Mouse (Mus musculus) stomach, embryonic 16.5 days (tissue): ENCODE results near the gene Col23a1. TPM values are rescaled to one million over a fixed set of nuclear protein-coding genes. Genes with fewer than 3 reads are reported as not detected.

Source experiments
- ATAC-seq: fragments of 200-750 bp; cut with Nextera tagmentation; 2 replicates; pipeline ENCODE4 v1.8.0; 2017; ENCODE audit warnings: moderate number of reproducible peaks, moderate TSS enrichment; ENCODE audit not compliant: insufficient read depth, low FRiP score
- H3K27ac ChIP-seq: fragments of 300-500 bp; sonication (generic); 2 replicates; pipeline ENCODE4 v1.5.1; 2014; ENCODE audit warnings: low read length
- H3K27me3 ChIP-seq: fragments of 300-500 bp; sonication (generic); 2 replicates; pipeline ENCODE4 v1.6.1; 2014; ENCODE audit warnings: low read length, control low read depth, mixed read lengths; ENCODE audit not compliant: control insufficient read depth, insufficient read depth
- H3K36me3 ChIP-seq: fragments of 300-500 bp; sonication (generic); 2 replicates; pipeline ENCODE4 v1.6.1; 2014; ENCODE audit warnings: low read length; ENCODE audit not compliant: control insufficient read depth, insufficient read depth
- H3K4me1 ChIP-seq: fragments of 300-500 bp; sonication (generic); 2 replicates; pipeline ENCODE4 v1.6.1; 2014; ENCODE audit warnings: low read length, control low read depth, mixed read lengths; ENCODE audit not compliant: control insufficient read depth, insufficient read depth
- H3K4me2 ChIP-seq: fragments of 300-500 bp; sonication (generic); 2 replicates; pipeline ENCODE4 v1.6.1; 2014; ENCODE audit warnings: low read depth, low read length, mixed read lengths
- H3K4me3 ChIP-seq: fragments of 300-500 bp; sonication (generic); replicated peaks from 2 replicates; pipeline ENCODE4 v1.5.1; 2014; ENCODE audit warnings: mild to moderate bottlenecking, low read length
- H3K9ac ChIP-seq: fragments of 300-500 bp; sonication (generic); 2 replicates; pipeline ENCODE4 v1.6.1; 2014; ENCODE audit warnings: low read length
- H3K9me3 ChIP-seq: fragments of 300-500 bp; sonication (generic); replicated peaks from 2 replicates; pipeline ENCODE4 v1.6.1; 2016; ENCODE audit warnings: low read length, control low read depth; ENCODE audit not compliant: control insufficient read depth
- WGBS: fragments of 180-500 bp; shearing (Covaris S2); extraction: QIAGEN DNeasy Blood & Tissue Kit; methylation state at CpG from one replicate; pipeline ENCODE4 v1.1.7; 2014; 5-methylcytosine and 5-hydroxymethylcytosine counted together
- polyA plus RNA-seq: library from polyadenylated mRNA; unstranded; fragments of >200 nt; fragmentation: Nextera tagmentation; extraction: Ambion mirVana; gene quantifications from 2 replicates; pipeline ENCODE4 v1.2.1, GENCODE M21; 2015

Gene Col23a1
- polyA plus RNA-seq, 1 experiment from 2014 or later: 7.0 TPM

DNA sequence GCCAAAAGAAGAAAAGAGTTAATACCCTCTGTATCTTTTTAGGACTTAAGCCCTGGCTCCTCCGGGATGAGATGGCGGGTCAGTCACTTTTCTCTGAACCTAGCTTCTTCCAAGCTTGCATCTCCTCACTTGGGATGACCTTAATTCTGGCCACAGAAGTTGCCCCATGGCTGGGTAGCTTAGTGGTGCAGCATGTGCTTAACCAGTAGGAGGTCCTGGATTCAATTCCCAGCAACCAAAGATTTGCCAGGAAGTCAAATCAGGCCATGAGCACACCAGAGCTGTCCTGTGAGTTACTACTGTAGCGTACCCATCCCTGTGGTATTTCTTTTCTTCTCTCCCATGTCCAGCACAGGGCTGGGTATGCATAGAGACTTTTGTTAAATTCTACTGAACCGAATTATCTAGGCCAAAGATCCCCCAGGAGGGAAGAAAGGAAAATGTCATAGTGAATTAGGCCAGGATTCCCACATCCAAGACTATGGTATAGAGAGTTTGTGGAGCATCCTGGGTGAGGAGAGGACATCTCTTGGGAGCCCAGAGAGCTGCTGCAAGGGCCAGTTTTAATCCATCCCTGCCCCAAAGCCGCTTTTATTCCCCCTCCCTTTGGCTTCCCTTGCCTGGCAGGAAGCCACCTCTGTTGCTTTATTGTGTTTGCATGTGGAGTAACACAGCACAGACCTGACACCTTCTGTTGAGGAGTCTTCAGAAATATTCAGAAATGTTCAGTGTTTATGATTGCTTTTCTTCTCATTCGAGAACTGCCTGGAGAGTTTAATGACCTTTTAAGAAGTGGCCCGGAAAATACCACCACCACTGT lies 26.5 kb downstream of the Col23a1 start:
- Histone ChIP-seq H3K27me3 (no peaks in the 10 kb centered on the region), H3K4me1 (no peaks in the 10 kb centered on the region), H3K27ac (no peak overlapping the region), H3K9ac (no peak overlapping the region), H3K9me3 (0 out of 2 replicates have a peak, but pooled peaks cover 4% of the 10 kb centered on the region), H3K36me3 (no peaks in the 10 kb centered on the region), H3K4me2 (no peak overlapping the region), H3K4me3 (no peak overlapping the region)
- ATAC-seq: no peak
- WGBS: 74% methylated on average over 7 of the region's 7 CpGs

DNA sequence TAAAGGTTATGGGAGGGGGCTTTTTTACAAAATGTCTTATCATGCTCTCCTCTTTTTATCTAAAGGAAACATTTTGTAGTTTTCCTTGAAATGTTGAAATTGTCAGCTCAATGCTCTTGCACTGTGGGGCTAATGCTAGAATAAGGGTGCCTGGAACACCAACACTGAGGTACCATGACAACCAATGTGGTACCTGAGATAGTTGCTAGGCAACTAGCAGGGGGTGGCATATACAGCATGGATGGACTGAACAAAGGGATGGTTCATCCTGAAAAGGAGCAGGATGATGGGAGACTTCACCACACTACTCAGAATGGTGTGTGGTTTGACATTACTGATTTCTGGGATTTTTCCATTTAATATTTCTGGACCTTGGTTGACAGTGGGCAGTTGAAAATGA lies 30.9 kb downstream of the Col23a1 start:
- Histone ChIP-seq H3K27me3 (no peaks in the 10 kb centered on the region), H3K27ac (no peak overlapping the region), H3K9ac (no peak overlapping the region), H3K9me3 (0 out of 2 replicates have a peak, but pooled peaks cover 5% of the 10 kb centered on the region), H3K4me3 (no peak overlapping the region), H3K4me1 (no peaks in the 10 kb centered on the region), H3K4me2 (no peak overlapping the region), H3K36me3 (no peaks in the 10 kb centered on the region)
- ATAC-seq: no peak

GRCm38 (mm10) chr11:51326908-51327307 lies 37.2 kb downstream of the Col23a1 start:
- Histone ChIP-seq H3K4me2 (no peak overlapping the region), H3K36me3 (no peaks in the 10 kb centered on the region), H3K4me3 (no peak overlapping the region), H3K9me3 (no peaks in the 10 kb centered on the region), H3K4me1 (no peaks in the 10 kb centered on the region), H3K27ac (no peak overlapping the region), H3K27me3 (no peaks in the 10 kb centered on the region), H3K9ac (no peak overlapping the region)
- 67% methylated on average over 6 of the region's 6 CpGs for WGBS
- ATAC-seq: no peak

DNA sequence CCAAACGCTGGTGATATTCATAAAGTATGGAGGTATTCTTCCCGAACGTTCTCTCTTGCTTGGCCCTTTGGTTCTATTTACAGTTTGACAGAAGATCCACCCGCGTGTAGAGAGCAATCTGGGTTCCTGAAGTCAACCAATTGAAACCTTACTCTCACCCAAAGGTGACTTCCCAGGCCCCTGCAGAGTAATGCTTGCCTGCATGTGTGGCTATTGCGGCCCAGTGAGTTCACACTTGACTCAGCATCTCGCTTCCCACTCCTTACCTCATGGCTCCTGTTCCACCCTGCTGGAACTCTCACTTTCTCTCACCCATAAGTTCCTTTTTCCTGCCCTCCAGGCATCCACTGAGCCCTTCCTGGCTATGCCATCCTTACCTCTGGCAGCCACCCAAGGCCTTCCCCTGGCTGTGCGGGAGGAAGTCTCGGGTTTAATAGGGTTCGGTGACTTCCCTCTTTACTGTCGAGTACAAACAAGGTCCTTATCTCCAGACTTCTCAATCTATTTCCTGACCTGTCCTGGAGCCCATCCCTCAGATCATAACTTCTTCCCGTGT lies 38.7 kb downstream of the Col23a1 start:
- ATAC-seq: no peak
- 78% methylated on average over 12 of the region's 12 CpGs for WGBS

DNA sequence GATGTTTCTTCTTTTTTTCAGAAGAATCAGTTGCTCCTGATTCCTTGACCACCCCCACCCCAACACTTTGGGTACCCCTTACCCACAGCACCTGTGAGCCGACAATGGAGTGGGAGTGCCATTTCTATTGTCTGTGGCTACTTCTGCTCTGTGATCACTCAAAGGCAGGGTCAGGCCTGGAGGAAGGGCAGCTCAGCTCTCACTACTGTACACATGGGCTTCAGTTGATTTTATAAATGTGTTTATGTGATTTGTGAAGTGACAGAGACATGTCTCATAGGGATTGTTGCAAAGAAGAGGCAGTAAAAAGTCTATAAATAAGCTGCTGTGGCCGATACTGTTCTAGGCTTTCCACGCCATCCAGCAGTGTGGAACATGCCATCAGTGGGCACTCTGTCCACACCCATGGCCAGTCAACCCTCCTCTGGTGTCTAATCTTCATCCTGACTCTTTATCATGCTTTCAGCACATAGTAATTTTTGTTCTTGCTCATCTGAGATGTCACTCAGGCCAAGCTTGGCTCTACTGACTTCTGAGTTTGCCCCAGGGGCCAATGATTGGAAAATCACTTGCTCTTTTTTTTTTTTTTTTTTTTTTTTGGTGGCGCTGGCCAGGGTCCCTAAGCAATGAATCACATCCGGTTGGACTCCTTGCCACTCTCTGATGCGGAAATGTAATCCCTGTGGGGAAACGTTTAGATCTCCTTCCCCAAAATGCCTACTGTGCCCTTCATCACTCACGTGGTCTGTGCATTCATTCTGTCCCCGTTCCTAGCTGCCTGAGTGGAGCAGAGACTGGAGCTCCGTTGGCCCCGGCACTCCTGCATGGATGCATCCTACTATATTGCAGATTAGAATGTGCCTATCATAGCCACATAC lies 40.4 kb downstream of the Col23a1 start:
- Histone ChIP-seq H3K27me3 (no peaks in the 10 kb centered on the region), H3K9me3 (no peaks in the 10 kb centered on the region), H3K36me3 (no peaks in the 10 kb centered on the region), H3K4me2 (no peak overlapping the region), H3K4me3 (no peak overlapping the region), H3K4me1 (no peaks in the 10 kb centered on the region), H3K9ac (no peak overlapping the region), H3K27ac (no peak overlapping the region)
- 75% methylated on average over 11 of the region's 11 CpGs for WGBS
- ATAC-seq: no peak

More for the DNA sequence above, 38.7 kb downstream of the Col23a1 start:
- H3K4me3 ChIP-seq: no peak overlapping the region
- no peak overlapping the region for H3K27ac ChIP-seq
- H3K9me3 ChIP-seq: no peaks in the 10 kb centered on the region
- no peaks in the 10 kb centered on the region for H3K27me3 ChIP-seq
- H3K9ac ChIP-seq: no peak overlapping the region
- H3K36me3 ChIP-seq: no peaks in the 10 kb centered on the region
- no peak overlapping the region for H3K4me2 ChIP-seq
- no peaks in the 10 kb centered on the region for H3K4me1 ChIP-seq

GRCm38 (mm10) chr11:51334017-51334416 lies 44.3 kb downstream of the Col23a1 start:
- WGBS: 77% methylated on average over 5 of the region's 5 CpGs
- no peak overlapping the region for H3K4me3 ChIP-seq
- H3K9ac ChIP-seq: no peak overlapping the region
- no peaks in the 10 kb centered on the region for H3K36me3 ChIP-seq
- no peak overlapping the region for H3K27ac ChIP-seq
- H3K9me3 ChIP-seq: no peaks in the 10 kb centered on the region
- no peaks in the 10 kb centered on the region for H3K4me1 ChIP-seq
- no peak for ATAC-seq
- no peak overlapping the region for H3K4me2 ChIP-seq
- no peaks in the 10 kb centered on the region for H3K27me3 ChIP-seq

- no peaks in the 10 kb centered on the region for H3K27me3 ChIP-seq
- H3K36me3 ChIP-seq: no peaks in the 10 kb centered on the region
- no peak overlapping the region for H3K4me3 ChIP-seq
- no peak for ATAC-seq
- 86% methylated on average over 6 of the region's 6 CpGs for WGBS
- no peak overlapping the region for H3K27ac ChIP-seq
- no peak overlapping the region for H3K4me2 ChIP-seq
- no peak overlapping the region for H3K9ac ChIP-seq
- H3K4me1 ChIP-seq: no peaks in the 10 kb centered on the region
- no peaks in the 10 kb centered on the region for H3K9me3 ChIP-seq
Measured at GRCm38 (mm10) chr11:51337585-51337984, 47.9 kb downstream of the Col23a1 start.

DNA sequence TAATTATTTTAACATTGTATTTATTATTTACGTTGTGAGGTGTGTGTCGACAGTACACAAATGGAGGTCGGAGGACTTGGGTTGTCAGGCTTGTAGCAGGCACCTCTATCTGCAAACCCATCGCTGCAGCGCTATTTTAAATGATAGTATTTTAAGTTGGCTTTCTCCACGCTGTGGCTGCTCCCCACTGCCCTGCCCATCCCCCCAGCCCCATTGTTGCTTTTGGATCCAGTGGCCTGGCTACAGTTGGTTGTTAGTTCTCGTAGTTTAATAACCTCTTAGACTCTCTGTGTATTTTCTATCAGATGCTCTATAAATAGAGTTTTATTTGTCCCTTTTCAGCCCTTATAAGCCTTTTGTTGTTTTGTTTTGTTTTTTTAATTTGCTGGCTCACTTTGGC lies 48.7 kb downstream of the Col23a1 start:
- H3K27ac ChIP-seq: no peak overlapping the region
- no peaks in the 10 kb centered on the region for H3K9me3 ChIP-seq
- H3K4me3 ChIP-seq: no peak overlapping the region
- no peak overlapping the region for H3K4me2 ChIP-seq
- peaks cover 5% of the 10 kb centered on the region; the same call in 1 of the 2 replicates for H3K4me1 ChIP-seq
- no peaks in the 10 kb centered on the region for H3K36me3 ChIP-seq
- WGBS: 74% methylated on average over 7 of the region's 7 CpGs
- H3K9ac ChIP-seq: no peak overlapping the region
- no peaks in the 10 kb centered on the region for H3K27me3 ChIP-seq
- ATAC-seq: no peak

- no peak for ATAC-seq
- no peak overlapping the region for H3K27ac ChIP-seq
- H3K9ac ChIP-seq: no peak overlapping the region
- no peaks in the 10 kb centered on the region for H3K27me3 ChIP-seq
- 44% methylated on average over 2 of the region's 2 CpGs for WGBS
- no peaks in the 10 kb centered on the region for H3K36me3 ChIP-seq
- H3K4me1 ChIP-seq: peaks cover 6% of the 10 kb centered on the region; the same call in 1 of the 2 replicates
- H3K4me2 ChIP-seq: no peak overlapping the region
- H3K9me3 ChIP-seq: no peaks in the 10 kb centered on the region
- no peak overlapping the region for H3K4me3 ChIP-seq
Measured at GRCm38 (mm10) chr11:51341091-51341490, 51.4 kb downstream of the Col23a1 start.
